Mouse (Mus musculus): ENCODE data around the gene Sp2. TPM values are rescaled to one million over a fixed set of nuclear protein-coding genes. Genes with fewer than 3 reads are reported as not detected.
A peak's percentile ranks its signal among the peaks of the same experiment; 100 is the strongest.

Gene Sp2
- polyA plus RNA-seq, 1 experiment from 2014 or later, result 26.3 TPM

- no peak overlapping the region for H3K27ac ChIP-seq (ENCODE audit: low read depth, low read length)
- ATAC-seq (ENCODE audit: low FRiP score) (no peak), DNase-seq (ENCODE audit: low spot score, missing footprints) (no peak)
- no peaks in the 10 kb centered on the region for H3K4me1 ChIP-seq (ENCODE audit: control insufficient read depth, insufficient read depth, low read length)
- WGBS, result 85% methylated on average over 10 of the region's 10 CpGs
- H3K9ac ChIP-seq (ENCODE audit: low read length), result no peak overlapping the region
- no peaks in the 10 kb centered on the region for H3K9me3 ChIP-seq (ENCODE audit: control insufficient read depth, low read length)
- H3K27me3 ChIP-seq (ENCODE audit: control insufficient read depth, insufficient read depth, low read length), result no peaks in the 10 kb centered on the region
- H3K4me2 ChIP-seq, result no peak overlapping the region
- H3K4me3 ChIP-seq (ENCODE audit: low read depth, low read length), result no peak overlapping the region
- peaks cover 19% of the 10 kb centered on the region for H3K36me3 ChIP-seq (ENCODE audit: control insufficient read depth, insufficient read depth, low read length)
These were observed 30.3 kb downstream of the Sp2 start for GRCm38 (mm10) chr11:96952426-96952825.

- Histone ChIP-seq H3K4me1 (ENCODE audit: control insufficient read depth, insufficient read depth, low read length) (no peaks in the 10 kb centered on the region), H3K4me2 (no peak overlapping the region), H3K27me3 (ENCODE audit: control insufficient read depth, insufficient read depth, low read length) (no peaks in the 10 kb centered on the region), H3K36me3 (ENCODE audit: control insufficient read depth, insufficient read depth, low read length) (peaks cover 15% of the 10 kb centered on the region), H3K27ac (ENCODE audit: low read depth, low read length) (no peak overlapping the region), H3K4me3 (ENCODE audit: low read depth, low read length) (no peak overlapping the region), H3K9ac (ENCODE audit: low read length) (no peak overlapping the region), H3K9me3 (ENCODE audit: control insufficient read depth, low read length) (no peaks in the 10 kb centered on the region)
- 98% methylated on average over 3 of the region's 3 CpGs for WGBS
- ATAC-seq (ENCODE audit: low FRiP score), result no peak
- DNase-seq (ENCODE audit: low spot score, missing footprints), result no peak
These were observed 32.0 kb downstream of the Sp2 start for GRCm38 (mm10) chr11:96950767-96951166.

- no peak for DNase-seq (ENCODE audit: low spot score, missing footprints)
- Histone ChIP-seq H3K9me3 (ENCODE audit: control insufficient read depth, low read length) (no peaks in the 10 kb centered on the region), H3K4me2 (no peak overlapping the region), H3K4me1 (ENCODE audit: control insufficient read depth, insufficient read depth, low read length) (peaks cover 8% of the 10 kb centered on the region; the same call in 1 of the 2 replicates), H3K27ac (ENCODE audit: low read depth, low read length) (no peak overlapping the region), H3K4me3 (ENCODE audit: low read depth, low read length) (no peak overlapping the region), H3K9ac (ENCODE audit: low read length) (no peak overlapping the region), H3K36me3 (ENCODE audit: control insufficient read depth, insufficient read depth, low read length) (peaks cover 3% of the 10 kb centered on the region; the same call in 1 of the 2 replicates), H3K27me3 (ENCODE audit: control insufficient read depth, insufficient read depth, low read length) (no peaks in the 10 kb centered on the region; the same call in 1 of the 2 replicates)
- WGBS, result 98% methylated on average over 4 of the region's 4 CpGs
- ATAC-seq (ENCODE audit: low FRiP score), result no peak
These were observed 34.9 kb downstream of the Sp2 start for GRCm38 (mm10) chr11:96947849-96948248.

- WGBS, result 65% methylated on average over 9 of the region's 9 CpGs
- Histone ChIP-seq H3K9me3 (ENCODE audit: control insufficient read depth, low read length) (no peaks in the 10 kb centered on the region), H3K27ac (ENCODE audit: low read depth, low read length) (peak overlapping the region; percentile 7; the same call in 1 of the 2 replicates)
These were observed 36.3 kb downstream of the Sp2 start for GRCm38 (mm10) chr11:96946498-96946897.

GRCm38 (mm10) chr11:96944844-96945580 lies 37.7 kb downstream of the Sp2 start:
- H3K9me3 ChIP-seq (ENCODE audit: control insufficient read depth, low read length), result no peaks in the 10 kb centered on the region
- no peaks in the 10 kb centered on the region; the same call in 1 of the 2 replicates for H3K27me3 ChIP-seq (ENCODE audit: control insufficient read depth, insufficient read depth, low read length)
- ATAC-seq (ENCODE audit: low FRiP score) (no peak), DNase-seq (ENCODE audit: low spot score, missing footprints) (no peak)
- no peak overlapping the region for H3K9ac ChIP-seq (ENCODE audit: low read length)
- no peak overlapping the region for H3K27ac ChIP-seq (ENCODE audit: low read depth, low read length)
- H3K4me2 ChIP-seq, result peak overlapping the region; percentile 89
- peaks cover 8% of the 10 kb centered on the region; the same call in 1 of the 2 replicates for H3K4me1 ChIP-seq (ENCODE audit: control insufficient read depth, insufficient read depth, low read length)
- H3K36me3 ChIP-seq (ENCODE audit: control insufficient read depth, insufficient read depth, low read length), result no peaks in the 10 kb centered on the region
- WGBS, result 86% methylated on average over 14 of the region's 14 CpGs
- no peak overlapping the region for H3K4me3 ChIP-seq (ENCODE audit: low read depth, low read length)

More at GRCm38 (mm10) chr11:96946498-96946897, 36.3 kb downstream of the Sp2 start:
- Histone ChIP-seq H3K4me2 (no peak overlapping the region), H3K36me3 (ENCODE audit: control insufficient read depth, insufficient read depth, low read length) (peaks cover 3% of the 10 kb centered on the region; the same call in 1 of the 2 replicates), H3K27me3 (ENCODE audit: control insufficient read depth, insufficient read depth, low read length) (no peaks in the 10 kb centered on the region; the same call in 1 of the 2 replicates), H3K4me1 (ENCODE audit: control insufficient read depth, insufficient read depth, low read length) (peaks cover 8% of the 10 kb centered on the region; the same call in 1 of the 2 replicates), H3K9ac (ENCODE audit: low read length) (no peak overlapping the region), H3K4me3 (ENCODE audit: low read depth, low read length) (no peak overlapping the region)
- DNase-seq (ENCODE audit: low spot score, missing footprints), result no peak
- no peak for ATAC-seq (ENCODE audit: low FRiP score)

- Histone ChIP-seq H3K4me3 (ENCODE audit: low read depth, low read length) (peak within 1 kb of the TSS; percentile 49), H3K36me3 (ENCODE audit: control insufficient read depth, insufficient read depth, low read length) (no peaks in the 10 kb centered on the region), H3K4me1 (ENCODE audit: control insufficient read depth, insufficient read depth, low read length) (peaks cover 8% of the 10 kb centered on the region; the same call in 1 of the 2 replicates), H3K9me3 (ENCODE audit: control insufficient read depth, low read length) (no peaks in the 10 kb centered on the region), H3K27ac (ENCODE audit: low read depth, low read length) (no peak within 1 kb of the TSS; the same call in 1 of the 2 replicates), H3K27me3 (ENCODE audit: control insufficient read depth, insufficient read depth, low read length) (no peaks in the 10 kb centered on the region; the same call in 1 of the 2 replicates), H3K9ac (ENCODE audit: low read length) (peak within 1 kb of the TSS; percentile 61), H3K4me2 (peak within 1 kb of the TSS; percentile 89)
- ATAC-seq (ENCODE audit: low FRiP score), result peak; percentile 95
- DNase-seq (ENCODE audit: low spot score, missing footprints), result peak; percentile 96
- WGBS, result under 1% methylated on average over 29 of the region's 29 CpGs
These were observed 38.9 kb downstream of the Sp2 start, which contains the start of gene Pnpo for GRCm38 (mm10) chr11:96943746-96944304. Gene Pnpo, minus strand, starts transcription at chr11:96943986.

- Histone ChIP-seq H3K4me1 (ENCODE audit: control insufficient read depth, insufficient read depth, low read length) (peaks cover 8% of the 10 kb centered on the region; the same call in 1 of the 2 replicates), H3K4me2 (no peak overlapping the region), H3K4me3 (ENCODE audit: low read depth, low read length) (no peak overlapping the region), H3K9ac (ENCODE audit: low read length) (no peak overlapping the region), H3K27me3 (ENCODE audit: control insufficient read depth, insufficient read depth, low read length) (no peaks in the 10 kb centered on the region; the same call in 1 of the 2 replicates), H3K36me3 (ENCODE audit: control insufficient read depth, insufficient read depth, low read length) (no peaks in the 10 kb centered on the region), H3K9me3 (ENCODE audit: control insufficient read depth, low read length) (no peaks in the 10 kb centered on the region), H3K27ac (ENCODE audit: low read depth, low read length) (no peak overlapping the region)
- DNase-seq (ENCODE audit: low spot score, missing footprints), result no peak
- ATAC-seq (ENCODE audit: low FRiP score), result no peak
- WGBS, result 76% methylated on average over 6 of the region's 6 CpGs
These were observed 40.7 kb downstream of the Sp2 start for GRCm38 (mm10) chr11:96941989-96942590.

- Histone ChIP-seq H3K36me3 (ENCODE audit: control insufficient read depth, insufficient read depth, low read length) (no peaks in the 10 kb centered on the region), H3K27ac (ENCODE audit: low read depth, low read length) (no peak overlapping the region), H3K4me3 (ENCODE audit: low read depth, low read length) (no peak overlapping the region), H3K4me2 (no peak overlapping the region), H3K27me3 (ENCODE audit: control insufficient read depth, insufficient read depth, low read length) (no peaks in the 10 kb centered on the region; the same call in 1 of the 2 replicates), H3K9me3 (ENCODE audit: control insufficient read depth, low read length) (no peaks in the 10 kb centered on the region), H3K4me1 (ENCODE audit: control insufficient read depth, insufficient read depth, low read length) (peaks cover 8% of the 10 kb centered on the region; the same call in 1 of the 2 replicates), H3K9ac (ENCODE audit: low read length) (no peak overlapping the region)
- no peak for ATAC-seq (ENCODE audit: low FRiP score)
- no peak for DNase-seq (ENCODE audit: low spot score, missing footprints)
- 81% methylated on average over 16 of the region's 16 CpGs for WGBS
These were observed 41.9 kb downstream of the Sp2 start for GRCm38 (mm10) chr11:96940578-96941465.
